Mouse (Mus musculus): ENCODE measurements around the gene Phactr2.

Gene Phactr2

DNA sequence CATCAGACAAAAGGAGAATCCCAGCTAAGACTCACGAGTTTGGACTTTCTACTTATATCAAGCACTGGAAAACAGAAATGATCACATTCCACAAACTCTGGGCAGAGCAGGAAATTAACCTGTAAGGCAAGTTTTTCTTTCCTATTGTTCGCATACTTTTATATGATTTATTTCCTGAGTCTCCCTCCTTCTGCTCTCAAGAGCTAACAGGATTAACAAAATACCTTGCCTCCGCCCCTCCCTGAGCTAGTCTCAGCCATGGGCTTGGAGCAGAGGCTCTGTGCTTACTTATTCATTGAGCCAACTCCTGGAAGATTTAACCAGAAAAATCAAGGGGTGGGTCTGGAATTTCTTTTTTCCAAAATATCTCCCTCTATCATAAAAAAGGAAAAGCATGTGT is 145.6 kb downstream of the Phactr2 start:
- DNase-seq (ENCODE audit: low spot score), result no peak

DNA sequence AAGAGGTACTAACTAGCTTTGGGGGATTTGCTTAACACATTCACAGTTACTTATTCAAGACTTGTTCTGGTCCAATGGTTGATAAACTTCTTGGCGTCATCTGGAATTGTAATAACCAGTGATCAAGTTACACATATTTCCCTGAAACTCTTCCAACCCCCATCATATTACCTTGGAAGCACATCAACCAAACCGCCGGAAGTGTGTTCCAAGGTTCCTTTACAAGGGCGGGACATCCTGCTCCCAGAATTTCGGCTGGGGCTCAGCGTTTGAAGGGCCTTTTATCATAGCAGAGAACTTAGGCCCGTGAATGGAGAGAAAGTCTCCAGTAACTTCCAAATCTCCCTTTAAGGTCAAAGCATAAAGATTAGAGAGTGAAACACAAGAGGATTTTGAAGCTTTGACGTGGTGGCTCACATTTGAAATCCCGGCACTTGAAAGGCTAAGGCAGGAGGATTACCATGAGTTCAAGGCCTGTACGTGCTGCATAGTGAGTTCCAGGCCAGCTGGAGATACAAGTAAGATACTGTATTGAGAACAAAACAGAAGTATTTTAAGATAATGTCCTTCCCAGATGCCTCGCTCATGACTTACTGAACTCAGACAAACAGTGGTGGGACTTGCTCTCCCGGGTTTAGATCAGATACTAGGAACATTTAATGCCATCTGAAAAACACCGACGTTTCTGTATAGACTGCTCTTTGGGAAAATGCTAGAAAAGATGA is 147.9 kb downstream of the Phactr2 start:
- no peak for DNase-seq (ENCODE audit: low spot score)

GRCm38 (mm10) chr10:13323806-13324411 is 150.3 kb downstream of the Phactr2 start:
- DNase-seq (ENCODE audit: low spot score), result peak; percentile 82

DNA sequence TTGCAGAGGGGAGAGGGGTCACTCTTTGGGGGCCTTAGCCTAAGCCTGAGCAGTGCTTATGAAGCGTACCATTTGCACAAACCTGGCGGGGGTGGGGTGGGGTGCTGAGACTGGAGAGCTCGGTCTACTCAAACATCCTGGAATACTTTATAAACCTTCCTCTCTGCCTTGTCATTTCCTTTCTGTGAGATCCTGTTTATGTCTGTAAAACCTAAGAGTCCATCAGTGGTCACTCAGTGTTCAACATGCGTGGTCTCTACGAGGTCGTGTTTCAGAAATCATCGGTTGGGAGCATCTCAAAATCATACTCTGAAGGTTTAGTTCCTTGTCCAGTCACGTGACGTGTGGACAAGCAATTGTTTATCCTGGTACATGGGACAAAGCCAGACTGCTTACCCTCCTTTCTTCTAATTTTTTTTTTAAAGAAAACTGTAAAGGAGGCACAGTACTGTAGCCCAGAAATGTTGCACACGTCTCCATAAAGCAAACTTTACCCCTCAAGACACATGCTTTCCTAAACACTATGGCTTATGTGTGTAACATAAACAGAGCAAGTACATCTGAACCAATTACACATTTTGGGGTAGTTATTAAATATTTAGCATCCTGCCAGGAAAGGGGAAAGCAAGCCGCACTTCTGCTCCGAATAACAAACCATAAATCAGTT is 150.9 kb downstream of the Phactr2 start:
- peak; percentile 39 for DNase-seq (ENCODE audit: low spot score)

- no peak for DNase-seq (ENCODE audit: low spot score)
Measured at GRCm38 (mm10) chr10:13314999-13315398, 159.2 kb downstream of the Phactr2 start.

DNA sequence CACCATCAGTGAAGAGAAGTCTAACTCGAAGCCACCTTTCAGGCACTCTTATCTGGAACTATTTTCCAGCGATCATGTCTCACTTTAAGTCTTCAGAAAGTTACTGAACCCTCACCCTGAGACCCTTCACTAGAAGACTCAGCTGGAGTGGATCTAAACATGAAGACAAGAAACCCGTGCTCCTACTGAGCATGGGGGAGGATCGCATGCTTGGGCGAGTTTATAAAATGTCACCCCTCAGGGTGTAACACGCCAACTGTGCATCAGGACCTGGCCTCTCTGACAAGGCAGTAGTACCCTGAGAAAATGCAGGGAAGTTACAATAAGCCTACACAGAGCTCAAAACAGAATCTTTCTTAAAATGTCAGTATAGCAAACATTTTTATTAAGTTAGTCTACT is 161.6 kb downstream of the Phactr2 start:
- DNase-seq (ENCODE audit: low spot score), result no peak

- no peak for DNase-seq (ENCODE audit: low spot score)
Measured at GRCm38 (mm10) chr10:13311612-13312011, 162.6 kb downstream of the Phactr2 start.

DNA sequence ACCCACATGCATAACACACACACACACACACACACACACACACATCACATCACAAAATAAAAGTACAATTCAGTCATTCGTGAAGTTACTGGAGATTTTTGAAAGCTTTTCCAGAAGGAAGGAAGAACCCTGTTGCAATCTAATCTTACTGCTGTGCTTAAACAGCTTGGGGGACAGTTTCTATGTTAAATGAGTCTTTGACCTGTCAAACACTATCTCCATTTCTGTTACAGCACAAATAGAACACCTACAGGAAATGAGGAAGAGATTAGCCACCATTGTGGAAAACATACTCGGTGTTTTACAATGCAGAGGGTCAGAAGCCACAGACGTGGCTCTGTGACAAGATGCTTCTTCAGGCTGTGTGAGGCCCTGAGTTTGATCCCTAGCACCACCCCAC is 164.1 kb downstream of the Phactr2 start:
- no peak for DNase-seq (ENCODE audit: low spot score)

DNA sequence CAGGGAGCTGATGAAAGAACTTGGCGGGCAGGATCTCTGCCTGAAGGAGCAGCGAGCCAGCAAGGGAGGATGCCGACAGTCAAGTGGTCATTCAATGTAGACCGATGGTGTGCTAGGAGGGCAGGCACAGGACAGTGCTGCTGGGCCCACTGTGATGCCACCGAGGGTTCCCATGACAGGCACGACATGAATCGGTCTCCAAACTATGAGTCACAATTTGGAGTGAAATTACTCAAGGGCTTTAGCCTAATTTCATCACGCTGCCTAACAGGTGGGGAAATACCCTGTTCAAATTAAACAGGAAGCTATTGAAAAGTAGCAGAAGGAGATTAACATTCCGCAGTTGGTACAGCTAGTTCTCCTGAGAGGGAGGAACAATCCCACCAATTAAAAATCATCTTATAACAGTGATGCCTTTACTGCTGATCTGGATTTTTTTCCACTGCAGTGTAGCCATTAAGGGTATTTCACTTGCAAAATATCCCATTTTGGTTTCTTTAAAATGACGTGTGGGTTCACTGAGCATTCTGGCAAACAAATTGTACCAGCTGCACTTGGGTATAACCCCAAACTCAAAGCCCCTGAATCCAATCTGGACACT is 169.5 kb downstream of the Phactr2 start:
- DNase-seq (ENCODE audit: low spot score), result no peak

DNA sequence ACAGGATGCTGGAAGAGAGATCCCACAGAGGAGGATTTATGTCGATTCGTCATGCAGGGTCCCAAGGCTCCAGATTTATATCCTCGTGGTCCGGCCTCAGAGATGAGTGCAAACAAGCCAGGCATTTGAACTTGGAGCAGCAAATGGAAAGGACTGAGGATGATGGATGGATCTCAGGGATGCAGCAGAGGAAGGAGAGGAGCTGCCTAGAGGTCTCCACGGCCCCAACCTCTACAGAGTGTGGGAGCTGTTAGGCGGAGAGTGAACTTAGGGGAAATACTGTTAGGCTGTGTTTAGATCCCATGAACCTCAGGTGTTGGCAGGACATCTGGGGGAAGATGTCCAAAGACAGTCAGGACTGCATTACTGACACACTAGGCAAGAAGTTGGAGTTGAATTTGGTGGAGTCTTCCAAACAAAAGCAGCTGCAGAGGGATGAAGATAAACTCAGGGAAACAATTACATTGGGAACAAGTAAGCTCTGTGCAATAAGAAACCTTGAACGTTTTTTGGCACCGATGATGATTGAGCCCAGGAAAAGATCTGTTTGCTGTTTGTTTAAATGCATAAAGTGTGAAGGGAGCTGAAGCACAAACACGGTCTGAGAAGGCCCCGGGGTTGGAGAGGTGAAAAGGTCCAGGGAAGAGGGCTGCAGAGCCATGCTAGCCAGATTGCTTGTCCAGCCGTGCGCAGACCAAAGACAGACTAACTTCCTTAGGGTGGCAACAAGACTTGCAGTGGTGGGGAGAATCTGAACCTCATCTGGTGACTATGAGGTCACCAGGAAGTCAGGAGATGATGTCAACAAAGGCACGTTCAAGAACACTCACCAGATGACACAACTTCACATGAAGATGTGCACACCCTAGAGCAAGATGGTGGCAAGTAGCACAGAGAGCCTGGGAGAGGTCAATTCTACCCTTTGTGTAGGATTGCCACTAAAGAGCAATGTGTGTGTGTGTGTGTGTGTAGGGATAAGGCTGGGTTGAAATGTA is 170.6 kb downstream of the Phactr2 start:
- DNase-seq (ENCODE audit: low spot score), result no peak

- no peak for DNase-seq (ENCODE audit: low spot score)
Measured at GRCm38 (mm10) chr10:13300601-13301000, 173.6 kb downstream of the Phactr2 start.

DNA sequence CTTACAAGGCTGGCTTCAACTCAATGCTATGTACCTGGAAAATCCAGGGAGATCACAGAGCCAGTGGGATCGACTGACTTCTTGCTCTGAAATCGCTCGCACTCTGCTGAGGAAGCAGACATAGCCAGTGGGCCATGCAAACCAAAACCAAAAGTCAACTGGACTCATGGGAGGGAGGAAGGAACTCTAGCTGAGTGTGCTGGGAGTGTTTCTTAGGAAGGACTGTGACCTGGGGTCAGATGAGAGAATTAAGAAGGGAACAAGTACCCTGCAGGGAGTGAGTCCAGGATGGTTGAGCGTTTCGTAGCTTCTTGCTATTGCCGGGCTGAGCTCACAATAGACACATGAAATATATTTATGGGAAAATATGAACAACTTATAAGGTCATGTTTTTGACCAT is 174.0 kb downstream of the Phactr2 start:
- DNase-seq (ENCODE audit: low spot score), result no peak

DNA sequence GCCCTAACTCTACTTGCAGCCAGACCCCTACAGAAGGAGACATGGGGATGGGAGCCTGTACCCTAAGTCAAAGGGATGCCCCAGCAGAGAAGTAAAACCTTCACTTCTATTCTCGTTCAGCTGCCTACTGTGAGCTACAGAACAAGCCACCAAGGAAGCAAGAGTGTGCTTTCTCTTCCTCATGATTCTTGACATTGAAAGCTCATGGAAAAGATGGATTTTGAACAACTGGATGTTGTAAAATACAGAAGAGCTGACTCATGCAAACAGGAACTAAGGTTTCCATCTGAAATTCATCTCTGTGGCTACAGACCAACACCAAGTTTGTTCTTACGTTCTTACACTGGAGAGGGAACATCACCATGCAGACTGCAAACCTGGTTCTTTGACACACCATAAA is 179.3 kb downstream of the Phactr2 start:
- DNase-seq (ENCODE audit: low spot score), result no peak

GRCm38 (mm10) chr10:13292026-13292425 is 182.2 kb downstream of the Phactr2 start:
- no peak for DNase-seq (ENCODE audit: low spot score)

- DNase-seq (ENCODE audit: low spot score), result no peak
Measured at GRCm38 (mm10) chr10:13289252-13289961, 184.8 kb downstream of the Phactr2 start.

DNA sequence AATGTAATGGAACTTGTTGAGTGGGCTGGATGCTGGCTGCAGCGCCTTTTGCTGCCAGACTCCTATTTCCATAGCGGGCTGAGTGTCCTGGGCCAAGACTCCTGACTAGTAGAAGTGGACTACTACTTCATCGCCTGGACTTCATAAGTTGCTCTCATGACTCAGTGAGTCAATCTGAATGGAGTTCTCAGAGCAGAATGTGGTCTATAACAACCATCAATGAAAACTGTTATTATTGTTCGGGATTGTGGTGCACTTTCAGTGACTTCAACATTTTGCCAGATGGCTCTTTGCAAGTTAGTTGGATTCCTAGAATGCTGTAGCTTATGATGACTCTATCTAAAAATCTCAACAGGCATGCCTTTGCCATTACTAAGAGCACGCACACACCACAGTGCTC is 185.9 kb downstream of the Phactr2 start:
- DNase-seq (ENCODE audit: low spot score), result no peak

DNA sequence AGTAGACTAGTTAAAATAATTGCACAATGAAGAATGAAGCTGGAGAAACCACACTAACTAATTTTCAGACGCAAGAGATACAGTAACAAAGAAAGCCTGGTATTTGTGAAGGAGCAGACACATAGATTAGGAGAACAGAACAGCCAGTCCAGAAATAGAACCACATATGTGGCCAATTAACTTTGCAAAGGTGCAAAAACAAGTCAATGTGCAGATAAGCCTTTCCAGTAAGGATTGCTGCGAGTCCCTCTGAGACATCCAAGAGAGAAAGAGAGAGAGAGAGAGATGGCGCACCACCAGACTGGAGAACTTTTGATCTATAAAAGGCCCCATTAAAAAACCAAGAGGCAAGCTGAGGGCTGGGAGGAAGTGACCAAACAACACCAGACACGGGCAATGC is 190.8 kb downstream of the Phactr2 start:
- DNase-seq (ENCODE audit: low spot score), result no peak

- no peak for DNase-seq (ENCODE audit: low spot score)
Measured at GRCm38 (mm10) chr10:13280298-13280853, 193.8 kb downstream of the Phactr2 start.

DNA sequence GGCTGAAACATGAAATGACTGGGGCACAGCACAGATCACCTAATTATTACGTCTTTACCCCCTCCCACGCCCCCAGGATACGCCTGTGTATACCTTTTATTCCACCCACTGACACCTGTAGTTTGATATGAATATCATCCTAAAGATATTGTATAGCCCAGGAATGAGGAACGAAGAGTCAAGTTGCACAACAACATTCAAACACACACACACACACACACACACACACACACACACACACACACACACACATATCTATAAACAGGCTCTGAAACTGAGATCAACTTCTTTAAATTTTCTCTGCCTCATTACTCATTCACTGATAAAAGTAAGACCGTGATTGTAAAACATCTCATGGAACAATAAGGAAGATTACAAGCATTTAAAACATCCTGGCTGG is 197.9 kb downstream of the Phactr2 start:
- no peak for DNase-seq (ENCODE audit: low spot score)

GRCm38 (mm10) chr10:13275152-13275551 is 199.1 kb downstream of the Phactr2 start:
- no peak for DNase-seq (ENCODE audit: low spot score)

GRCm38 (mm10) chr10:13274699-13275098 is 199.5 kb downstream of the Phactr2 start:
- DNase-seq (ENCODE audit: low spot score), result no peak
